Mouse (Mus musculus) spleen, embryonic (tissue): Measurements from ENCODE around the gene Pfkp.

ENCODE experiments used
- CTCF ChIA-PET: fragments of 350-600 bp; sonication (Branson Sonifier 250); formaldehyde crosslinking; loops from one replicate; lab custom pipeline; 2022; lab: Charles Lee

The Pfkp gene

DNA sequence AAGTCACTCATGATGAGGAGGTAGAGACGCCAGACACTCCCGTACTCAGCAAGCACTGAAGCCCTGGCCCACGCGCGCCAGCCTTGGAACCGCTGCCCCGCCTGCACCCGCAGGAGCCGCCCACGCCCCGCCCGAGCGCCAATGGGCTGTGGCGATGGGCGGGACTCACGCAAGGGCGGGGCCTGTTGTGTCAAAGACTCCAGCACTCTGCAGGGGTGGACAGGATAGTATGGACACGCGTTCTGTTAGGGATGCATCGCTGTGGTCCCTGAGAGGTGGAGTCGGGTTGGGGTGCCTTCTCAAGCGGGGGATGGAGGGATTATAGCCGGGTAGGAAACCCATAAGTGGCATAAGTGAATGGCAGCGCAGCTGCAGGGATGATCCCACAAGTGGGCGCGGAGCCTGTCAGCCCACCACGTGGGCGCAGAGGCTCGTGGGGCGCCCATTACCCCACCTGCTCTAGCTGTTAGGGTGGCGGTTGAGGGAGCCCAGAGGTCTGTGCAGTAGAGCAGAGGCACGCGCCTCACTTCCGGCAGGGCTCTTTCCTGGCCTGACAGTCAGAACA, at the start of gene Pfkp:
Pfkp (minus strand) TSS at position 109 of the 565 bp plus-strand sequence.
- CTCF ChIA-PET: no interaction called here

DNA sequence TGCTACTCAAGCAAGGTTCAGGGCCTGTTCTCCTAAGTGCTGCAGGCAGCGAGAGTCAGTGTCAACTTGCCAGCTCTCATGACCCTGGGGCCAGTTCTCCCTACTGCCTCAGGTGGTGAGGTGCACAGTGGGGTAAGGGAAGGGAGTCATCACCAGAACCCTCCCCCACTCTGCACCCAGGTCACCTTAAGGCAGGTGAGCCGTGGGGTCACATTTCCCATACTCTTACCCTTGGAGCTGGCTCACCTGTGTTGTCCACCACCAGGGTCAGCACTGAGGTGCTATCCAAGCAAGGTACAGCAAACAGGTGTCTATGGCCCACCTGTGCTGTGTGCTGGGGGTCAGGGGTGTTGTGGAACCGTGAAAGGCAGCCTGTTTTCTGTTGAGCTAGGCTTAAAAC, 42.0 kb upstream of the Pfkp start:
- CTCF ChIA-PET: interaction anchor here (0.5 to 0.6 kb wide), 2 partner anchors 10 to 187 kb away, joined by 3 to 4 read pairs; no protein-coding TSS in a partner anchor

DNA sequence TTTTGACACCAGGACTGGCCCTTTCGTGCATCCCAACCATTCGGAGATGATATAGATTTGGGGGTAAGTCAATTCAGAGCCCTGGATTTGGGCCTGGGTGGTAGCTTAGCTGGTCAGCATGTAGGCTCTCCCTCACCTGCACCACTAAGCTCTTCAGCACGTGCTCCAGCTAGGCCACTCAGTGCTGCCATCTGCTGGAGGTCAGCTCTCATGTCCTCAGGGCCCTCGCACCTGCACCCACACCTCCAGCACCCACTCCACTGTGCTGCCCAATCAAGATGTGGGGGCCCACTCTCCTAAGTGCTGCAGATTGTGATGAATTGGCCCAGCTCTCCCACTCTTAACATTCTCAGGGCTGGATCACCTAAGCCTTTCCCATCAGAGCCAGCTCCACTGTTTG, 41.4 kb upstream of the Pfkp start:
- CTCF ChIA-PET: interaction anchor here (0.5 to 0.7 kb wide), 4 partner anchors 9 to 210 kb away, joined by 3 to 4 read pairs (median 3); no protein-coding TSS in a partner anchor

DNA sequence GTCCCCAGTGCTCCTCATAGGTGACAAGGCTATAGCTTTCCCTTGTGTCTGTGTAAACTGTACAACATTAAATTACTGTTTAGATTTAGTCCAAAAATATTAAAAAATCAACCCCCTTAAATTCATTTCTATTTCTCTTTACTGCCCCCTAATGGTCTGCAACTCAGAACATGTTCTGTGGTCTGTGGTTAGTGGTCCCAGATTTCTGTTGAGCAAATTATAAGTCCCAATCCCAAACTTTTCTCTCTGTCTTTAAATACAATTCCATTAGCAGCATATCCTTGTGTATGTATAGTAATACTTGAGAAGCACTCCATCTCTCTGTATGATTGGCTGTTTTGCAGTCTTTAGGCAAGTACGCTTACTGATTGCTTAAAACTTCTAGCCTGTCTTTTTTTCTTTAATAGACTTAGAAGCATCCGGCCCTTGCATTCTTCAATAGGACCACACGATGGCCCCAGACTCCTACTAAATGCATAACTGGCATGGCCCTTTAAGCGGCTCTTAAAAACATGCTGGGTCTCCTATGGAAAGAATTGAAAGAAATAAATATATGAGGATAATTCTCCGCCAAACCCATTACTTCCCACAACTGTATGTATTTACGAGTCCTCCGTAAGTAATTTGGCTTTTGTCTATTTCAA, 40.3 kb upstream of the Pfkp start:
- CTCF ChIA-PET: interaction anchor here (0.5 to 1.0 kb wide), 3 partner anchors 23 to 156 kb away, joined by 3 read pairs; no protein-coding TSS in a partner anchor

DNA sequence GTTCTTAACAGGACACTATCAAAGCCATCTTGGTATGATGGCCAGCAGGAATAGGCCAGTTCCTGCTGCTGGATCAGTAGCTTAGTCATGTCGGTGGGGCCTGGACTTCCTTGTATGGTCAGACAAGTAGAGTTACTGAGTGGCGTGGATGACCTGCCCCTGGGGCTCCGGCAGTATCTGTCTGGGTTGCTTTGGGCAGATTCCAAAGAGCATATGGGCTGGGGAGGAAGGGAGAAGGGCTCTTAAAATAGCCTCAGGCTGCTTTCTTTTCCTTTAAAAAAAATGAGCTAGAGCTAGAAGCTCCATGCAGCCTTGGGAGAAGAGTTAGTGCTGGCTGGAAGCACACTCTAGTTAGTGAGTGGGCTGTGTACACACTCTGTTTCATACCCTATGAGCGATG, 18.3 kb upstream of the Pfkp start:
- CTCF ChIA-PET: no interaction called here

DNA sequence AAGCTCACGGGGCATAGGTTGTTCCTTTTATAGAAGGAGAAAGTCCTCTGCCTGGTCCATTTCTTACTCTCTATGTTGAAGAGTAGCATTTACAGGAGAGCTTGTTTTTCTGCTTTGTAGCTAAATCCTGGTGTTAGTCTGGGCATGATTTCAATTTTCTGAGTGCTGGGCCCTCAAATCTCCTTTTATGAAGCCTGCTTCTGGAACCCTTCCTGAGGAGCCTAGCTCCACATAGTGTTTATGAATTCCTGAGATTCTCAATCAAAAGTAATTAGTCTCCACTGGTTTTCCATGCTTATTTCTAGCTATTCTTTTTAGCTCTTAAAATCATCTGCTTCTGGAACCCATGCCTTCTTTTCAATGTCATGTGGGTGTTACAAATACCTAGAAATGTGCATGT, 16.9 kb upstream of the Pfkp start:
- CTCF ChIA-PET: interaction anchor here (0.6 kb wide), 1 partner anchor 23 kb away, joined by 3 read pairs; no protein-coding TSS in a partner anchor

DNA sequence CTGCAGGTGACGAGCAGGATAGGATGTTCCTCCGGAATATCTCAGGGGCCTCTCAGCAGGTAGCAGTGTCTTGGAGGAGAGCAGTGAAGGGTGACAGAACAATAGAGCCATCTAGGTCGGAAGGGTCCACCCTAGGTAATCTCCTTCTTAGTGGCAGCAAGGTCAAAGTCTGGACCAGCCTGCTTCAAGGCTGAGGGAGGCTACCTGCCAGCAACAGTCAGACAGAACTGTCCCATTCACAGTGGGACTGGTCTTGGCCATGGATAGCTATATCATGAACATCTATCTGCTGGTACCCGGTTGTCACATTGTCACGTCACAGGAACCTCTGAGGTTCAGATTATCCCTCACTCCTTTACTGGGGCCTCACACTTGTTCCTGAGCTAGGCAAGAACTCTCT, 15.6 kb upstream of the Pfkp start:
- CTCF ChIA-PET: no interaction called here

DNA sequence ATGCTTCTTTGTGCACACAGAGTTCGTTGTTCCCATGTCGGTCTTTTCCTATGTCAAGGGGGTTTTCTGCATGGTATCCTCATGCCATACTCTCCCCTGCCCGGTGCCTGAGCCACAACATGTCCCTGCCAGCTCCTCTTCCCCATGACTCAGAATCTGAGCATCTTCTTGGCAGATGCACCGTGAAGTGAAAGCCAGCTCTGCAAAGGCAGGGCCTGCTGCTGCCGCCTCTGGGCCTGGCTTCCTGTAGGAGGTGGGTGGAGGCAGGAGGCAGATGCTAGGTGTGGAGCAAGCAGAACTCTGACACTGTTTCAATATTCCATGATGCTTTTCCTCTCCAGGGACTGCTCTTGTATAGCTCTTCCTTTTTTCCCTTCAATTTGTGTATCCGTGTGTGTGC, 10.7 kb upstream of the Pfkp start:
- CTCF ChIA-PET: no interaction called here

DNA sequence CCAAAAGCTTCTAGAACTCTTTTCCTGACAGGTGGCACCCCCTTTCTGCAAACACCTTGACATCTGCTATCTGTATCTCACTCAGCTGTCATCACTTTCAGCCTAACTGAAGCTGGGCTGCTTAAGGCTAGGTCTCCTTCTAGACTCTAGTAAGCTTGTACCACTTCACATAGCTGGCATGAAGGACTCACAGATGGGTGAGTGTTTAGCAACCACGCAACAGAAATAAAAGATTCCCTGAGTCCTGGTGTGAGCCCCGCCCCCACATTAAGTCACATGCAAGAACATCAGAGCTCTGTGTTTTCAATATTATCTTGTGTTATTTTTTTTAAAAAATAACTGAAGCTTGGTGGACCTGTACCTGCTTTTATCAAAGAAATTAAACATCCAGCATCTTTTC, 8.7 kb upstream of the Pfkp start:
- CTCF ChIA-PET: no interaction called here

DNA sequence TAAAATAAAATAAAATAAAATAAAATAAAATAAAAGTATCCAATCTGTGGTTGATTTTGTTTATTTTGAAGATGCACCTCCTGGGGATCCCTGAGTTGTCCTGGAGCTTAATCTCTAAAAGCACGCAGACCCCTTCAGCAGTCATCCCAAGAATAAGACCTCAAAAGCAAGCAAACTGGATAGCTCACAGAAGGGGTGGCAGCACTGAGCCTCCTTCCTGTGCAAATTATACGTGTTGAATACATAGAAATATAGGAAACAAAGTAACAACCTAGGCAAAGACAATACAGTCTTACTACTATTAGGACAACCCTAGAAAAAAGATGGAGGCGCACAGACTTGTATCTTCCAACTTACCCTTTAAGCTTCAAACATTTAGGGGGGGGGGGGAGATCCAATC, 965 bp upstream of the Pfkp start:
- CTCF ChIA-PET: interaction anchor here (0.7 kb wide), 1 partner anchor 26 kb away, joined by 6 read pairs; no protein-coding TSS in a partner anchor

DNA sequence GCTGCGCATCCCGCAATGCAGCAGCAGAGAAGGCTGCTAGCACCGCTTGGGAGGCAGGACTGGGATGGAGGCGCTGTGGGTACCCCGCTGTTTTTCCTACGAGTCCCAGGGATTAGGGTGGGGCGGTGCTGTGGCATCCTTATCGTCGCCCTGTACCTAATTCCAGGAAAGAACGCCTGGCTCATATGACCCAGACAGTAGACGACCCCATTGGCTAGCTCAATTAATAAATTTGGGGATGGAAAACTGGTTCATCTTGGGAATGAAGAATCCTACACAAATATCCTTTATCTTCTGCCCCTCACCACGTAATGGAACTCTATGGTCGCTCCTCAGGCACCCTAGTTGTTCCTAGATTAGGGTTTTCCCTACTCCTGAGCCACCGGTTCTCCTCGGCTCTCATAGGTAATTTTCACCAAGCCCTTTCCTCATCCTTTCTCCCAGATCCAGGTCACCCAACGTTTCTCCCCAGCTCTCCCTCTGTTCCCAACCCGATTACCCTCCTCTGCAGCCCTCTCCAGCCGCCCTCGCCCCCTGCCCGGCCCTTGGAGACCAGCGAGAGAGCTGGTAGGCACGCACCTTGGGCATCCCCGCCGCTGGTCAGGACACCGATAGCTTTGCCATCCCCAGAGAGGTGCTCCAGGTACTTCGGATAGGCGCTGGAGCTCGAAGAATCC, 447 bp downstream of the Pfkp start:
- CTCF ChIA-PET: interaction anchor here (0.8 kb wide), 1 partner anchor 16 kb away, joined by 3 read pairs; no protein-coding TSS in a partner anchor

DNA sequence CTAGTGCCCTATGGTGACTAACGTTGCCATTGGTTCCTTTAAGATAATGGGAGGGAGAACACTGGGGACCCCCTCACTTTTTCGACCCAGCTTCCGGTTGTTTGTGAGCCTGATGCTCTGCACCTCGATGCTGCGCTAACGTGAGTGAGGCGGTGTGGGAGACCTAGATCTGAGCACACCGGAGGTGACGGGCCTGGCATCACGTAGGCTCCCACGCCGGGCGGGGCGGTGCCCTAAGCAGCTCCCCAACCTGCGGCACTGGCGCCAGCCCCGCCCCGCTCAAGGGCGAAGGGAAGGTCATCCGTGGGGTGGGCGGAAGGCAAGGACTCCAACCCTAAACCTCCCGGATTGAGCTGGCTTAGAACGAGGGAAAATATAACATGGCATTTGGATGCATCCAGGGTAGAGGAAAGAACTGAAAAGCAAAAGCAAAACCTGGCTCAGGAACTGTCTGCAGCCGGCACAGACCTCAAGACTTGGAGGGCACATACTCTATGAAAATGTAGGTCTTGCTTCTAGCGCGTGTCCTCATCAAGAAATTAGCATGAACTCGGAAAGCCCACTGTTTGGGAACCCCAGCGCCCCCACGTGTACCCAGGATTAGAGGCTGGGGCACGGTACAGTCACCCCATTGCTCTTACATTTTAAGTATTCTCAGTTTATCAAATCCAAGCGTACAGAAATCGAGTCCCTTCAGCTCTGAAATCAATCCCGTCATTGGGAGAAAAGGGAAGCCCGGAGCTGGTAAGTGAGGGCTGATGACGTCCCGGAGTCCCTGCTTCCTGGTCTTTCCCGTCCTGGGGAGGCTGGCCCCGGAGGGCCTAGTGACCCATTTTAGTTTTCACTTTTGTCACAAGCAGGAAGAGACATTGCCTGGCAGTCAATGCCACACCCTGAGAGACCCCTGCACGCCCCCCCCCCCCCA, 1.2 kb downstream of the Pfkp start:
- CTCF ChIA-PET: interaction anchor here (0.6 to 0.8 kb wide), 2 partner anchors 15 to 29 kb away, joined by 3 read pairs; no protein-coding TSS in a partner anchor

DNA sequence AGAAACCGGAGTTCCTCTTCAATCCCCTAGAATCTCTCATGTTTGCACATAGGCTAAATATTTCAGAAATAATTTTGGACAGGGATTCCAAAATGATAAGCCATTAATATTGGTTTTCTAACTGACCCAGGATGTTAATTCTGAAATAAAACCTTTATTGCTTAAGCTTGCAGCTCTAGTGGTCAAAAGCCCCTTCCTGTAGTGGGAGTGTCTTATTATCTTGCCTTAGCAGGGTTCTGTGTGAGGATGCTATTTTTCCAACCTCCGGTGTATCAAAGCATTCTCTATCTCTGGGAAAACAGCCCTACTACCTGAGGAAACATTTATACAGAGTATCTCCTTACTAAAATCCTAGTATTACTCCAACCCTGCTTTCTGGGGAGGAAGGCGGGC, 1.9 kb downstream of the Pfkp start:
- CTCF ChIA-PET: no interaction called here

DNA sequence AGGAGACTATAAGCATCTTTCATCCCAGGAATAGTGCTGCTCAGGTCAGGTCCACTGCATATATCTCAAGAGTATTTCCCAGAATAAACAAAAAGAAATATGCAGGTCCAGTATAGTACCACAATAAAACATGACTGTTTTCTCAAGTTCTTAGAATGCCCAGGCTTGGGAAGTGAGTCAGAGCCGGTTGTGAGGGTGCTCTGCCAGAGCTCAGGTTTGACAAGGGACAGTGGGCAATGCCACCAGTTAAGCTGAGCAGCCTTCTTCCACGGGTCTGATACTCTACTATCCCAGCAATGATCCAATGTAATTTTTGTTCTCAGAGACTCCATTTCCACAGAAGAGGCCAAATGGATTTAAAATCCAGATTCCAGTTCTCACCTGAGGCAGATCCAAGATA, 2.3 kb downstream of the Pfkp start:
- CTCF ChIA-PET: no interaction called here

DNA sequence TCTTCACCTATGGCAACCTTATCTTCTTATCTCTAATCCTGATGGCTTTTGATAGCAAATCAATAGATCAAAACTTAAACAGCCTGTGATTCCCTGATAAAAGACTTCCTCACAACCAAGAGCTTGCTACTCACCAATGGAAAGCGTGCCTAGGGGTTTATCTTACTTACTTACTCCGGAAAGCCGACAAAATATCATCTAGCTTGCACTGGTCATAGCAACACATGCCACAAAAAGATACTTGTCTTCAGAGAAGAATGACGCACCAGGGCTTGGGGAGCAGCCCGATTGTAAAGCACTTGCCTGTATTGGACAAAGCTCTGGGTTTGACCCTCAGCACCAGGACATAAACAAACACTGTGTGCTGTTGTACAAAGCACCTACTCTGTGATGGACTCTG, 4.6 kb downstream of the Pfkp start:
- CTCF ChIA-PET: no interaction called here

DNA sequence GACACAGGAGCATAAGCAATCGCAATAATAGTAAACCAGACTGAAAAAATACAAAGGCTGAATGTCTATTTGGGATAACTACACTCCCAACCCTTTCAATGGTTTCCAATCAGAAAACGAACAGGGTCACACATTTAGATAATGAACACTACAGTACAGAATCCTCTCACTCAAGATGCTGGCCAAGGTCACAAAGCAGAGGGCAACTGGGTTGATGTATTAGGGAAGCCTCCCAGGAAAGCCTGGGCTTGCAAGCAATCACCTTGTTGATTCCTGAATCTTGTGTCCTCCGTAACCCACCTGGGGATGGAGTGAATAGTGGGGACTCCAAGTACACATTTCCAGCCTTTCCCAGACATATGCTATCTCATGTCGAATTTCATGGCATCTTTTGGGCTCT, 5.6 kb downstream of the Pfkp start:
- CTCF ChIA-PET: no interaction called here

DNA sequence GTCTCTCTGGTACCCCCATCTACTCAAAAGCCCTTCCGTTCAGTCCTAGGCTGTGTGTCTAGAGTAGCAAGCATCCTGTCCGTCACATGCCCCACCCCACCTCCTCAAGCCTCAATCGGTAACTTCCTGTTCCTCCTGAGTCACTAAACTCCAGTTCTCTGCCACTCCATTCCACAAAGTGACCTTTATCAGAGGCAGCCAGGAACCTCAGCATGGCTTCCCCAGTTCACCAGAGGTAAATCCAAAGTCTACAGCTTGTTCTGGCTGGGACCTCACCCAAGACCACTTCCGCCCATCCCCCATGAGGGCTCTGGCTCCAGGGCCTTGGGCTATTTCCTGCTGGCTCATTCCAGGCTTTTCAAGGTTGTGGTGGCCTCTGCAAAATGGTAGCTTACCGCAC, 6.1 kb downstream of the Pfkp start:
- CTCF ChIA-PET: no interaction called here

DNA sequence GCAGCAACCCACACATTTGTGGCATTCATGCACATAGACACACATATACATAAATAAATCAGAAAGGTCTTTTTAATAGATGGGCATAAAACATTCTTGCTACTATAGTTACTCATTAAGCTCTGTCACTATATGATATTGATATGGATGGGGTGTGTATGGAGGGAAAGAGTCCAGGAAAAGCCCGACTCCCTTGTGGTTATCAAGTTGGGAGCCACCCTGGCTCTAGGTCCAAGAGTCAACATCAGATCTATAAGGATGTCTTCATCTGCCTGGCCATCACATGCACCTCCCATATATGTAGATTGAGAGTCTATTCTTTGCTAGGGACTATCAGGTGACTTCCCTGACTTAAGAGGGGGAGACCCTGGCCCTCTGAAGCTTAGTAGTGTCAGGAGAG, 7.1 kb downstream of the Pfkp start:
- CTCF ChIA-PET: no interaction called here

DNA sequence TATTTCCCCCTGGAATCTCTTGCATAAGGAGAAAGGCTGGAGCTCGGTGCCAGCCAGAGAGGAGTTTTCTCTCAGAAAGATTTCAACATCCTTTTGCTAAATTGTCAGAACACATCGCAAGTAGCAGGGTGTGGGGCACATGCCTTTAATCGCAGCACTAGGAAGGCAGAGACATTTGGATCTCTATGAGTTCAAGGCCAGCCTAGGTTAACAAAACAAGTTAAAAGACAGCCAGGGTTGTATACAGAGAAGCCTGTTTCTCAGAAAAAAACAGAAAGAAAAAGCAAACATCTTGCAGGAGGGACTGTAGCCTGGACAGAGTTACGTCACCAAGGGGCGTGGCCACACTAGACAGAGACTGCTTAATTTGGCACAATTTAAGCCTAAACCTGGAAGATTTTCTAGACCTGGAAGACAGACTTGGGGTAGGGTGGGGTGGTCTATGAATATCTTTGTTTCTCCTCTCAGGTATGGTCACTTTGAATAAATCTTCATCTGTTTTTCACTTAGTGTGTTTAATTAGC, 9.0 kb downstream of the Pfkp start:
- CTCF ChIA-PET: no interaction called here

DNA sequence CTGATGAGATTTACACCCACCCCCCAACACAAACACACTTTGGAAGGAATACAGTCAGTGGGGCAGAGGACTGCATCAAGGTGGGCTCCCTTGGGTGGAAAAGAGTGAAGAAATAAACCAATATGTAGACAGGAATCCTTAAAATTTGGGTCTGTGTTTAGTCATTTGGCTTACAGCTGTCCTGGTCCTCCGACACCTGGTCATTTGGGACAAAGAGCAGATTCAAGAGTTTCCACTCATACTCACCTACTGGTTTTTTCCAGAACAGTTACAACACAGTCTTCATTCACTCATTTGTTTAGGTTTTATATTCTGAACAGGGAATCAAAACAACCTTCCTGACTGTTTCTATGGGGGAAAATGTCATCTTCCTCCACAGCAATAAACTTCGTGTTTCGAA, 9.6 kb downstream of the Pfkp start:
- CTCF ChIA-PET: no interaction called here

DNA sequence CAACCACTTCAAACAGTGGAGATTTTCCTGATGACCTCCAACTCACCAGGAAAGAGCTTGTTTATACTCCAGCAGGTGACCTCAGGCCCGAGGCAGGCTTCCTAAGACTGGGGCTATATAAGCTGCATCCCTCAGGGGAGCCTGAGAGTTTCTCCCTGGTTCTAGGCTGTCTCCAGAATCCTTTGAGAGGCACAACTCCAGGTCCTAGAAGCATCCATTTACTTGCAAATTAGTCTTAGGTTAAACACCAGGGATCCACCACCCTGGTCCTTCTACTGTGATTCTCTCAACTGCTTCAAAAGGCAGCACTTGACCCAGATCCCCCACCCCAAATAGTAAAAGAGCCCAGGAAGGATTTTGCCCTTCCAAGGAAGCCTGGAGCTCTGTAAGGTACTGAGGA, 10.2 kb downstream of the Pfkp start:
- CTCF ChIA-PET: no interaction called here
